Mouse (Mus musculus): ENCODE measurements at regions not wholly inside any gene's neighbourhood (a gene's known extent, or its start where the extent isn't known, plus 50 kb on each side); places are given as distances from the start of the nearest gene placed in this dataset.

DNA sequence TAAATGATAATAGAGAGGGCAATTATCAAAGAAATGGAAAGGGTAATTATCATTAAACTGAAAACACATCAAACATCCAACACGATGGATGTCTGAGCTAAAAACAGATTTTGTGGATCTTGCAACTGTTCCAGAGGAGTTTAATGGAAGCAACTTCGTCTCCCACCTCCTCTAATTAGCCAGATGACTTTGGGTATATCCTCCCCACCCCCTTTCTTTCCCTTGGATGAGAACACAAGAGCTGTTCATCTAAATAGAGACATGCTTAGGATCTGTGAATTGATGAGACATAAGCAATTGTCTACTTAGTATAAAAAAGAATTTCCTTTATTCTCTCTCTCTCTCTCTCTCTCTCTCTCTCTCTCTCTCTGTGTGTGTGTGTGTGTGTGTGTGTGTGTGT is 333.7 kb upstream of the Adgrl2 start:
- no peak for DNase-seq (ENCODE audit: low spot score in 2 of 2)

DNA sequence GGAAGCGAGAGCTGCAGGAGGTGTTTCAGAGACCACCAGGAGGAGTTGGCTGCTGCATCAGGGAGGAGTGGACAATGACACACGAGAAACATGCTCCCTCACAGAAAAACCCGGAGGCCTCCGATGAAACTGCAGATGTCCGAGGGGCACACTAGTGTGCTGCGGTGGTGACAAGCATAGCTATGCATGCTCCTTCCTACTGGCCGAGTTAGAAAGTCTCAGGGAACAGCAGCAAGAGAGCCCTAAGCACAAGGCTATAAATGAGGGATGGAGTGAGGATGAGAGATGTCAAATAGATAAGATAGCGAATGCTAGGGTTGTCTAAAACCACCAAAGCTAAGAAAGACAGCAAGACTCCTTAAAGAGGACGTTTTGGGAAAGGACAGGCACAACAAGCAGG is 328.4 kb upstream of the Adgrl2 start:
- no peak for DNase-seq (ENCODE audit: low spot score in 2 of 2)

DNA sequence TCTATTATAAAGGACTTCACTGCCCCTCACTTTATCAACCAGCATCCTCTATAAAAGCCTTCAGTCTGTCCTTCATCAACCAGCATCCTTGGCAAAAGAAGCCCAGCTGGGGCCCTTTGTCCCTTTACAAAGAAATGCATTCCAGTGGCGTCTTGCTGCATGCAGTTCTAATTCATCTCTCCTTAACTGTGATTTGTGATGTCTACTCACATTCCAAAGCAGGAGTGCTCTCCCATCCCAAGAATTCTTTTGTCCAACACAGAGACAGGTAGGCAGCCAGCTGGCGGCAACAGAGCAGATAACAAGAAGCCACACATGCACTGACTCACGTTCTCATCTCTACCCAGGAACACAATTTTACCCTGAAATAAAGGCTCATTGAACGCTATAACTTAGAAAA is 323.9 kb upstream of the Adgrl2 start:
- no peak for DNase-seq (ENCODE audit: low spot score in 2 of 2)

DNA sequence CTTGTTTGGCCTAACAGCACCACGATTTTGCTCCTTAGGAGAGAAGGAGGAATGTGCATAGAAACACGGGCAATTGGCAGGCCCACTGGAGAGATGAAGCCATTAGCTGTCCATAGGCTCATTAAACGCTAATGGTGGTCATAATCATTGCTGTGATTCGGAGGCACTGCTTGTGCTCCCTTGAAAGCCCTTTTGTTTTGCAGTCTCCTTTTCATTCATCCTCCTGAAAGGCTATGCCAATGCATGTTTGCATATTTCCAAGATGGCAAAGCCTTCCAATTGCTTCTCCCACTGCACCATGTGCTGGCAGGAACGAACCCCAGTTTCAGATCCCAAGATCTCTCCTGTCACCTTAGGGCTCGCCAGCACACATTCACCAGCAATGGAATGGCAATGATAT is 322.9 kb upstream of the Adgrl2 start:
- no peak for DNase-seq (ENCODE audit: low spot score in 2 of 2)

- DNase-seq (ENCODE audit: low spot score in 2 of 2): no peak
Measured at GRCm38 (mm10) chr3:149311576-149311975, 321.2 kb upstream of the Adgrl2 start.

- DNase-seq (ENCODE audit: low spot score in 2 of 2): no peak
Measured at GRCm38 (mm10) chr3:149306709-149307108, 316.4 kb upstream of the Adgrl2 start.

- no peak for DNase-seq (ENCODE audit: low spot score in 2 of 2)
Measured at GRCm38 (mm10) chr3:149306291-149306690, 315.9 kb upstream of the Adgrl2 start.

- no peak for DNase-seq (ENCODE audit: low spot score in 2 of 2)
Measured at GRCm38 (mm10) chr3:149305440-149305839, 315.1 kb upstream of the Adgrl2 start.

DNA sequence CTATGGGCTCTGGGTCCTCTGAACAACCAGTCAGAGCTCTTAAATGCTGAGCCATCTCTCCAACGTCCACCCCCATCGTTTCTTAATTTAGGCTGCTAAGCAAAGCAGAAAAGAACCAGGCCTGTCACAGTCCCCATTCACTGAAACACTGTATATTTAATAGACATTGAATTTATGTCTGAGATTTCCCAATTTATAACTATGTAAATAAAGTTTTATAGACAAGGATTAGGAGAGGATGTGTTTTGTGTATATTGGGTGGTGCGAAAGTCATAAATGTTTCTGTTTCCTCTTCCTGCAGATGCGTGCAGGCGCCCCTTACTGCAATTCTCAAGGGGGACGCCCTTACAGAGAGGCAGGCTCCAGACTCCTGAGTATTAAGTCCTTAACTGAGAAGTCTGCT is 314.7 kb upstream of the Adgrl2 start:
- peak in 1 of 2 experiments; percentile 10 for DNase-seq (ENCODE audit: low spot score in 2 of 2)

- no peak for DNase-seq (ENCODE audit: low spot score in 2 of 2)
Measured at GRCm38 (mm10) chr3:149303418-149303817, 313.1 kb upstream of the Adgrl2 start.

DNA sequence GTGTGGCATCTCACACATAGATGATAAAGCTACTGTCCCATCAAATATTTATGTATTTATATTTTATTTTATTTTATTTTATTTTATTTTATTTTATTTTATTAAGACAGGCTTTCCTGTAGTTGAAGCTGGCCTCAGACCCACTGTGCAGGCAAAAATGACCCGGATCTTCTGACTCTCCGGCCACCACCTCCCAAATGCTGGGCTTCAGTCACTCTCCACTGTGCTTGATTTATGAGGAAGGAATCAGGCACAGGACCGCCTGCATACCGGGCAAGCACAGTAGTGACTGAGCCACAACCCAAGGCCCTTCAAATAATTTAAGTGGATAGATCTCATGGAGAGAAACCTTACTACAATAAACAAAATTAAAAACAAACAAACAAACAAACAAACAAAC is 309.6 kb upstream of the Adgrl2 start:
- DNase-seq (ENCODE audit: low spot score in 2 of 2): no peak

GRCm38 (mm10) chr3:149296419-149296962 is 306.1 kb upstream of the Adgrl2 start:
- DNase-seq (ENCODE audit: low spot score in 2 of 2): no peak

- no peak for DNase-seq (ENCODE audit: low spot score in 2 of 2)
Measured at GRCm38 (mm10) chr3:149295942-149296341, 305.6 kb upstream of the Adgrl2 start.

DNA sequence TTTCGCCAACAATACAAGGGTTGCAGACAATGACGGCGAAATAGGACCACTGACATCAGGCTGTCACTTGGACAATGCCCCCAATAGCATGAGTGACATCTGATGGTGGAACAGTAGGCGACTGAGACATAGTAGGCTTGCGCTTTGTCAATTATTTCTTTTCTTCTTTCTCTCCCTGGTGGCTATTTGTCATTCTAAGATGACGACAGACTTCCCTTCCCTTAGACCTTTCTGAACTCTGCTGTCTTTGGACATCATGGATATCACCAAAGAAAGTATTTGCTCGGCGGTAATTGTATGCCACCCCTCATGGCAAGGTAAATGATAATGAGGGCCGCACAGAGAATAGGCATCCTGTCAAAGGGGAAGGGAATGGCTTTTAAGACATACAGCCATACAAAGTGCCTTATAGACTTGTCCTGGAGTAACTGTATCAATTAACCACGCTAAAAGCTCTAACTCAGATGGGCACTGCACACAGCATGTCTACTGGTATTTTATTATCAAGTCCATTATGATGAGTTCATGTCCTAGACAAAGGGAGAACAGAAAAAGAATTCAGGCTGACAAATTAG is 305.0 kb upstream of the Adgrl2 start:
- no peak for DNase-seq (ENCODE audit: low spot score in 2 of 2)

GRCm38 (mm10) chr3:149294445-149294844 is 304.1 kb upstream of the Adgrl2 start:
- no peak for DNase-seq (ENCODE audit: low spot score in 2 of 2)

DNA sequence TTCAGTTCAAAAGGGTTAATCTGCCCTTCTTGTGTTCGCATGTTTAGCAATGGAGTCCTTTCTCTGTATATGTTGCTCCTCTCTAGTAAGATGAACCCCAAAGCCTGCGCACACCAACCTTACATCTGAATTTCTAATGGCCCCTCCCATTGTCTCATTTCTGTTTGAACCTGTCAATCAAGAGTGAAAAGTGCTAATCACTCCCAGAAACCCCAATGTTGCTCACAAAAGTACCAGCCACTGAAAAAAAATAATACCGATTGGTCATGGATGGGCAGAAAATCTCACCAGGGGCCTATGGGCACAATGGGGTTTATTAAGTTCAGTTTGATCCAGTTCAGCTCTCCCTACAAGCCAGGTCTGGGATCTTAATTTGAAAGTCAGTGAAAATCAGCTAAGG is 302.1 kb upstream of the Adgrl2 start:
- DNase-seq (ENCODE audit: low spot score in 2 of 2): no peak

- no peak for DNase-seq (ENCODE audit: low spot score in 2 of 2)
Measured at GRCm38 (mm10) chr3:149291473-149291872, 301.1 kb upstream of the Adgrl2 start.

- no peak for DNase-seq (ENCODE audit: low spot score in 2 of 2)
Measured at GRCm38 (mm10) chr3:149290228-149290627, 299.9 kb upstream of the Adgrl2 start.

GRCm38 (mm10) chr3:149287080-149287479 is 296.7 kb upstream of the Adgrl2 start:
- DNase-seq (ENCODE audit: low spot score in 2 of 2): no peak

DNA sequence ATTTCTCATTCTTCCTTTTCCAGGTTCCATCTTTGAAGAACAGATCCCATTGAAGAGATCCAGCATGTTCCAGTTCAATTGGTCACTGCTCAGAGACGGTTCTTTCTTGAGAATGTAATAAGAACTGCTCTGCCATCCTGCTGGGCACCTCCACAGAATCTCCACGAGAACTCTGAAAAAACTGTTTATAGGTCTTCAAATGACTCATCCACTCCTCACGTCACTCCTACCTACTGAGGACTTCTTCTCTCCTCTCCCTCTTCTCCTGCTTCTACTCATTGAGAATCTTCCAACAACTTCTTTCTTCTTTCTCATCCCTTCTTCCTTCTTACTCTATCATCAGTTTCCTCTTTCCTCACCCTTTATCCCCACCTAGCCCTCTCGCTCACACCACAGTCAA is 294.6 kb upstream of the Adgrl2 start:
- no peak for DNase-seq (ENCODE audit: low spot score in 2 of 2)

- peak; percentile 18 to 23 for DNase-seq (ENCODE audit: low spot score in 2 of 2)
Measured at GRCm38 (mm10) chr3:149280807-149281789, 290.7 kb upstream of the Adgrl2 start.

GRCm38 (mm10) chr3:149279338-149279737 is 289.0 kb upstream of the Adgrl2 start:
- DNase-seq (ENCODE audit: low spot score in 2 of 2): no peak

DNA sequence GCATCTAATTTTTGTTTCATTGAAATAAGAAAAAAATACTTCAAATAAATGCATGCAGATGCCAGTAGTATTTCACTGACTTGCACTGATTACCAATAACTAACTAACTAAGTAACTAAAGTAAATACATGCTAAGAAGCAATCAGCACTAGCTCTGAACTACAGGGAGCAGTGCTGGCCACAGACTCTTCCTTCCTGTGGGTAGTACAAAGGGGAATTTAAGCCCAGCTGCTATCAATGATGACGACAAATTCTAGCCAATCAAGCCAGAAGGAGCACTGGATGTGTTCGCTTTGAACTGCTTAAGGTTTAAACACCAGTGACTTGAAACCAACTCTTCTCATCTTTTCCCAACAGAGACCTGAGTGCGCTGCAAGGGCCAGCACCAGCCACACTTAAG is 287.5 kb upstream of the Adgrl2 start:
- no peak for DNase-seq (ENCODE audit: low spot score in 2 of 2)
